In genomic region chr6:77288402-77288801, GRCm38 (mm10) we compare ENCODE assay signal across 32 mouse cellular contexts. TPM values are rescaled to one million over a fixed set of nuclear protein-coding genes. Genes with fewer than 3 reads are reported as not detected.
DNase-seq lines count a peak whose midpoint lies in the region; ATAC-seq and TF ChIP-seq lines count a peak whose summit lies in the region.
"Had no signal": no experiment of that assay in that cellular context is flagged by ENCODE, and none has a peak within 500 bp of the region (broad histone marks: within the 10 kb centered on the region; RNA-seq: fewer than 3 reads in every experiment).

No protein-coding gene starts in this region.

- H3K27ac ChIP-seq in midbrain, postnatal 0 days (ENCODE audit: low read depth, low read length): no peak overlapping the region
- H3K27ac ChIP-seq in midbrain, embryonic 15.5 days: no peak overlapping the region
- no peak overlapping the region for H3K27ac ChIP-seq in kidney, adult 2 months (ENCODE audit: insufficient read depth, low read depth, low read length)
- H3K27ac ChIP-seq: hindbrain, embryonic 13.5 days; kidney, embryonic 15.5 days; limb, embryonic 13.5 days; liver, embryonic 12.5 days; midbrain, embryonic 12.5 days; neural tube, embryonic 15.5 days; stomach, embryonic 15.5 days had no signal

- H3K36me3 ChIP-seq in midbrain, postnatal 0 days (ENCODE audit: insufficient read depth, low read length): no peaks in the 10 kb centered on the region
- no peaks in the 10 kb centered on the region for H3K36me3 ChIP-seq in midbrain, embryonic 15.5 days (replicated peaks)
- H3K36me3 ChIP-seq in kidney, adult 2 months (ENCODE audit: control insufficient read depth, insufficient read depth, low read length): no peaks in the 10 kb centered on the region
- H3K36me3 ChIP-seq: hindbrain, embryonic 13.5 days; kidney, embryonic 15.5 days; limb, embryonic 13.5 days; liver, embryonic 12.5 days; midbrain, embryonic 12.5 days; neural tube, embryonic 15.5 days; stomach, embryonic 15.5 days had no signal

- no peak overlapping the region for H3K9ac ChIP-seq in midbrain, postnatal 0 days (replicated peaks; ENCODE audit: low read length, poor library complexity, severe bottlenecking)
- no peak overlapping the region for H3K9ac ChIP-seq in midbrain, embryonic 15.5 days
- H3K9ac ChIP-seq: hindbrain, embryonic 13.5 days; kidney, embryonic 15.5 days; limb, embryonic 13.5 days; liver, embryonic 12.5 days; liver, postnatal 0 days; midbrain, embryonic 12.5 days; neural tube, embryonic 15.5 days; stomach, embryonic 15.5 days had no signal

- DNase-seq in midbrain, postnatal 0 days (ENCODE audit: low spot score): peak; percentile 55
- DNase-seq in cerebellum, adult 11-12 months: peak; percentile 38
- peak; percentile 36 for DNase-seq in cerebellum, adult 9-11 months
- no peak for DNase-seq in adrenal gland, adult 8-10 months
- no peak for DNase-seq in kidney, adult 2 months
- DNase-seq in spleen, adult 12 weeks (ENCODE audit: low spot score): no peak
- DNase-seq: adrenal gland, postnatal 10 days; kidney, adult 11 months; kidney, postnatal 25 days; liver, postnatal 0 days; lung, postnatal 36 days; retina, postnatal 1 day; right cerebral cortex, postnatal 14 days; thymus, postnatal 14 days had no signal

- no peaks in the 10 kb centered on the region for H3K4me1 ChIP-seq in midbrain, postnatal 0 days (ENCODE audit: insufficient read depth, low read length)
- H3K4me1 ChIP-seq in midbrain, embryonic 15.5 days: peaks cover 3% of the 10 kb centered on the region; the same call in 1 of the 2 replicates
- H3K4me1 ChIP-seq in kidney, adult 2 months (ENCODE audit: control insufficient read depth, insufficient read depth, low read length): no peaks in the 10 kb centered on the region
- H3K4me1 ChIP-seq: kidney, embryonic 15.5 days; limb, embryonic 13.5 days; liver, embryonic 12.5 days; midbrain, embryonic 12.5 days; neural tube, embryonic 15.5 days; stomach, embryonic 15.5 days had no signal

- no peak for ATAC-seq in midbrain, postnatal 0 days (ENCODE audit: low FRiP score)
- no peak for ATAC-seq in midbrain, embryonic 15.5 days (replicated peaks)
- ATAC-seq: forebrain, embryonic 16.5 days; inflammation-experienced regulatory T-cells, adult 6 months; liver, embryonic 12.5 days; liver, postnatal 0 days had no signal

- H3K4me3 ChIP-seq in midbrain, postnatal 0 days (ENCODE audit: low read depth, low read length): no peak overlapping the region
- no peak overlapping the region for H3K4me3 ChIP-seq in midbrain, embryonic 15.5 days
- H3K4me3 ChIP-seq in kidney, adult 2 months (ENCODE audit: insufficient read depth, low read depth, low read length): no peak overlapping the region
- H3K4me3 ChIP-seq: erythroblast, embryonic 14.5 days; hindbrain, embryonic 13.5 days; kidney, embryonic 15.5 days; limb, embryonic 13.5 days; liver, embryonic 12.5 days; midbrain, embryonic 12.5 days; neural tube, embryonic 15.5 days; stomach, embryonic 15.5 days had no signal

- no peak for TF ChIP-seq POLR2A in kidney, adult 2 months (IDR thresholded peaks at IDR 0.05; ENCODE audit: low read depth, low read length)

- no peak for TF ChIP-seq CTCF in midbrain, postnatal 0 days (IDR thresholded peaks at IDR 0.05)
- TF ChIP-seq CTCF in kidney, adult 2 months (conservative IDR thresholded peaks at IDR 0.05; ENCODE audit: insufficient read depth, insufficient read length, low read depth, low read length): no peak

- no peaks in the 10 kb centered on the region for H3K9me3 ChIP-seq in midbrain, postnatal 0 days (ENCODE audit: low read length)
- no peaks in the 10 kb centered on the region for H3K9me3 ChIP-seq in midbrain, embryonic 15.5 days
- H3K9me3 ChIP-seq: hindbrain, embryonic 13.5 days; kidney, embryonic 15.5 days; limb, embryonic 13.5 days; liver, embryonic 12.5 days; midbrain, embryonic 12.5 days; neural tube, embryonic 15.5 days; stomach, embryonic 15.5 days had no signal

- H3K4me2 ChIP-seq in midbrain, postnatal 0 days (ENCODE audit: low read depth, low read length, poor library complexity, severe bottlenecking): no peak overlapping the region
- H3K4me2 ChIP-seq in midbrain, embryonic 15.5 days: no peak overlapping the region
- H3K4me2 ChIP-seq: hindbrain, embryonic 13.5 days; kidney, embryonic 15.5 days; limb, embryonic 13.5 days; liver, embryonic 12.5 days; midbrain, embryonic 12.5 days; neural tube, embryonic 15.5 days; stomach, embryonic 15.5 days had no signal

- H3K27me3 ChIP-seq in midbrain, postnatal 0 days (ENCODE audit: insufficient read depth, low read length): no peaks in the 10 kb centered on the region
- no peaks in the 10 kb centered on the region for H3K27me3 ChIP-seq in midbrain, embryonic 15.5 days (replicated peaks)
- no peaks in the 10 kb centered on the region; the same call in 1 of the 2 replicates for H3K27me3 ChIP-seq in kidney, adult 2 months (replicated peaks; ENCODE audit: control insufficient read depth, insufficient read depth, low read length)
- H3K27me3 ChIP-seq: CH12.LX; hindbrain, embryonic 13.5 days; kidney, embryonic 15.5 days; limb, embryonic 13.5 days; liver, embryonic 12.5 days; midbrain, embryonic 12.5 days; neural tube, embryonic 15.5 days; stomach, embryonic 15.5 days had no signal

RNA-seq across cellular contexts. Expression of gene Lrrtm1, which starts 45.9 kb away (rescaled TPM):
- 64.7 and 72.8 TPM in 2 replicates for total RNA-seq in midbrain, postnatal 0 days (2014; rRNA removed)
- 61.5 and 63.3 TPM in 2 replicates for polyA plus RNA-seq in midbrain, postnatal 0 days (2015; fragmentation: Nextera tagmentation; extraction: Ambion mirVana)
- 51.1 and 51.7 TPM in 2 replicates for polyA plus RNA-seq in midbrain, embryonic 15.5 days (2015; fragmentation: Nextera tagmentation; extraction: Ambion mirVana)
- total RNA-seq in adrenal gland, adult 8-10 months (2022): under 1 TPM; 0.48 to 0.77 (median 0.58) TPM
- polyA plus RNA-seq in kidney, adult 2 months (2012; rRNA removed): 0.67 and 0.73 TPM in 2 replicates
- total RNA-seq: CH12.LX; ES-E14; gastrocnemius, adult 8-10 months; granulocyte monocyte progenitor cell, adult 5-6 weeks; heart, postnatal 25 days; megakaryocyte, adult 5-6 weeks had no signal
- polyA plus RNA-seq: C2C12; erythroblast, embryonic 14.5 days; inflammation-experienced regulatory T-cells, adult 6 months; liver, postnatal 0 days had no signal

Comparison
In these comparisons a context has a peak if more than half of its experiments do, and no peak if none do; other contexts are left out.
1. DNase-seq: peak in midbrain, postnatal 0 days (single experiment), cerebellum, adult 11-12 months (single experiment) and cerebellum, adult 9-11 months (single experiment); none in adrenal gland, adult 8-10 months (single experiment), kidney, adult 2 months (single experiment) and spleen, adult 12 weeks (single experiment).
2. RNA of gene Lrrtm1, which starts 45.9 kb away (polyA plus RNA-seq): 61.5 to 63.3 TPM in midbrain, postnatal 0 days and 51.1 to 51.7 TPM in midbrain, embryonic 15.5 days; 0.67 to 0.73 TPM in kidney, adult 2 months; every median in the first group is over 10 times any median in the second.